Mouse (Mus musculus) left cerebral cortex, postnatal 25 days (tissue): ENCODE results near the gene 4930447C04Rik. TPM values are rescaled to one million over a fixed set of nuclear protein-coding genes. Genes with fewer than 3 reads are reported as not detected.
A peak's percentile ranks its signal among the peaks of the same experiment; 100 is the strongest.

Experiments used
- DNase-seq, 2 experiments: peaks; one replicate each; pipeline ENCODE4 v3.0.0; 2022; ENCODE audit warnings: low spot score in 2 of 2, mixed read lengths in 1 of 2
- intact Hi-C: fragments of 180-260 bp; cut with DNase I; formaldehyde crosslinking; loops from one replicate; pipeline ENCODE4 v1.15.1; 2025
- total RNA-seq, 2 experiments: library from RNA; stranded (reverse); gene quantifications; 2 replicates each; pipeline ENCODE4 v1.2.3; 2021

Gene 4930447C04Rik
- total RNA-seq, 2 experiments from 2014 or later = 4.9 to 9.6 TPM

GRCm38 (mm10) chr12:72850146-72850545, 90.4 kb downstream of the 4930447C04Rik start:
- intact Hi-C loops = loop anchor here (5.0 kb wide), 2 partner anchors 92 to 187 kb away; partner anchors contain the start of gene 4930447C04Rik
- no peak for DNase-seq

- intact Hi-C loops = loop anchor here (1.0 to 2.0 kb wide), 2 partner anchors 129 to 705 kb away; no protein-coding TSS in a partner anchor
- DNase-seq = peak; percentile 47 to 51
Observed at GRCm38 (mm10) chr12:72847725-72848124, 92.8 kb downstream of the 4930447C04Rik start.

GRCm38 (mm10) chr12:72845946-72846345, 94.6 kb downstream of the 4930447C04Rik start:
- intact Hi-C loops = loop anchor here (2.0 kb wide), 1 partner anchor 707 kb away; no protein-coding TSS in a partner anchor
- DNase-seq = no peak

GRCm38 (mm10) chr12:72843973-72844620, 96.5 kb downstream of the 4930447C04Rik start:
- DNase-seq = no peak
- intact Hi-C loops = no loop called here

- intact Hi-C loops = no loop called here
- no peak for DNase-seq
Observed at GRCm38 (mm10) chr12:72843555-72843954, 97.0 kb downstream of the 4930447C04Rik start.

GRCm38 (mm10) chr12:72843135-72843534, 97.4 kb downstream of the 4930447C04Rik start:
- DNase-seq = no peak
- intact Hi-C loops = no loop called here

GRCm38 (mm10) chr12:72841500-72841899, 99.1 kb downstream of the 4930447C04Rik start:
- intact Hi-C loops = no loop called here
- DNase-seq = no peak

GRCm38 (mm10) chr12:72837302-72837701, 103.3 kb downstream of the 4930447C04Rik start:
- intact Hi-C loops = no loop called here
- DNase-seq = no peak

GRCm38 (mm10) chr12:72835518-72836015, 105.0 kb downstream of the 4930447C04Rik start:
- DNase-seq = no peak
- intact Hi-C loops = no loop called here

GRCm38 (mm10) chr12:72834773-72835517, 105.6 kb downstream of the 4930447C04Rik start:
- no peak for DNase-seq
- intact Hi-C loops = no loop called here

- intact Hi-C loops = loop anchor here (2.0 kb wide), 2 partner anchors 71 to 675 kb away; no protein-coding TSS in a partner anchor
- DNase-seq = peak; percentile 73 to 94
Observed at GRCm38 (mm10) chr12:72831711-72832432, 108.7 kb downstream of the 4930447C04Rik start.

Other genes with a start within 250 kb of the 4930447C04Rik start
- 100 to 1,000 TPM; 318 to 320 TPM for gene Ppm1a, start 183.3 kb downstream of the 4930447C04Rik start, total RNA-seq
- gene Six6, start 882 bp downstream of the 4930447C04Rik start, total RNA-seq = not detected
- gene Six1, start 113.1 kb upstream of the 4930447C04Rik start, total RNA-seq = under 1 TPM; 0.14 to 0.43 TPM
- gene Six4, start 172.7 kb upstream of the 4930447C04Rik start, total RNA-seq = 1 to 10 TPM; 1.3 to 1.4 TPM
- gene Mnat1, start 182.9 kb upstream of the 4930447C04Rik start, total RNA-seq = 10 to 100 TPM; 18.0 to 20.7 TPM